Comparison of ENCODE assay signal across 8 mouse cellular contexts in the genomic region with DNA sequence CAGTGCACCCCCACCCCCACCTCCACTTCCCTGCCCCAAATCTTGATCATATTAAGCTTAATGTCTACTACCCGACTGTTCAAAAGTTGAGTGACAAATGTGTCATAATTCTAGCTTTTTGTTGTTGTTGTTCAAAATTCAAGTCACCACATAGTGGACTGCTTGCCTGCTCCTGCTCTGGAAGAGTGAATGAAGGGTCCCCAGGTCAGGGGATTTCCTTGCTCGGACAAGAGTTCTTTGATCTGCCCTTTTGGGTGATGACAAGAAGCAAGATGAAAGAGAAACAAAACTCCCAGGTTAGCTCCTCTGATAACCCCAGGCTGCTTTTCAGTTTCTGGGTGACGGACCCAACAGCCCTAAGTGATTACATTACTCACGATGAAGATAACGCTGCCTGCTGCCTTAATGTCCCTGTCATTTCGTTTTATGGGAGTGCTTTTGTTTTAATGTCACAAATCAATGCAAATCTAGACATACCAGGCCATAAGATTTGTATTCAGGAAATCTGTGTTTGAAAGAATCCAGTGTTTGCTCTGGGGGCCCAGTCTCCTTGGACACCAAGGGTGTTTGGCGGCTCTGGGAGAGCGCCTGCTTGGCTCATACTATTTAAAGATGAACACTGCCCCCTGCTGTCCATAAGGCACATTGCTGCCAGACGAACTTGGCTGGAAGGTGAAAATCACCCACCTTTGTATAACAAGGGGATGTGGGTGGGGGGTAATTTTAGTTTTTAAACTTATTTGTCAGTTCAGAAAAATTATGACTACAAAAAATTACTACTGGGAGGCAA.
DNase-seq lines count a peak whose midpoint lies in the region; ATAC-seq and TF ChIP-seq lines count a peak whose summit lies in the region.

No protein-coding gene starts in this region.

- peak; percentile 60 for DNase-seq in 416B (ENCODE audit: low read depth)
- DNase-seq in adrenal gland, postnatal 25 days = peak; percentile 50
- DNase-seq in limb, embryonic 14.5 days (ENCODE audit: low spot score) = peak; percentile 72
- DNase-seq in testis, postnatal 14 days (ENCODE audit: low spot score) = peak; percentile 42

- H3K4me2 ChIP-seq in embryonic facial prominence, embryonic 12.5 days (replicated peaks) = 0 out of 2 replicates have a peak overlapping the region, but pooled peaks have one; percentile 18
- peak overlapping the region; percentile 45 for H3K4me2 ChIP-seq in heart, embryonic 12.5 days
- H3K4me2 ChIP-seq in kidney, embryonic 15.5 days = peak overlapping the region; percentile 39
- H3K4me2 ChIP-seq in limb, embryonic 14.5 days (replicated peaks; ENCODE audit: low read depth, low read length, severe bottlenecking) = peak overlapping the region; percentile 33; the same call in 1 of the 2 replicates
- peak overlapping the region; percentile 45 for H3K4me2 ChIP-seq in neural tube, embryonic 13.5 days

- H3K36me3 ChIP-seq in embryonic facial prominence, embryonic 12.5 days = no peaks in the 10 kb centered on the region
- H3K36me3 ChIP-seq in heart, embryonic 12.5 days = no peaks in the 10 kb centered on the region
- H3K36me3 ChIP-seq in kidney, embryonic 15.5 days = no peaks in the 10 kb centered on the region
- H3K36me3 ChIP-seq in limb, embryonic 14.5 days (ENCODE audit: control insufficient read depth, insufficient read depth, low read length) = no peaks in the 10 kb centered on the region
- H3K36me3 ChIP-seq in neural tube, embryonic 13.5 days = no peaks in the 10 kb centered on the region

- peaks cover 6% of the 10 kb centered on the region; the same call in 1 of the 2 replicates for H3K4me1 ChIP-seq in embryonic facial prominence, embryonic 12.5 days
- peaks cover 5% of the 10 kb centered on the region; the same call in 1 of the 2 replicates for H3K4me1 ChIP-seq in heart, embryonic 12.5 days (replicated peaks)
- H3K4me1 ChIP-seq in kidney, embryonic 15.5 days = 0 out of 2 replicates have a peak, but pooled peaks cover 4% of the 10 kb centered on the region
- H3K4me1 ChIP-seq in limb, embryonic 14.5 days (ENCODE audit: control insufficient read depth, insufficient read depth, low read length) = peaks cover 3% of the 10 kb centered on the region
- H3K4me1 ChIP-seq in neural tube, embryonic 13.5 days (replicated peaks) = peaks cover 23% of the 10 kb centered on the region

- H3K9ac ChIP-seq in embryonic facial prominence, embryonic 12.5 days = no peak overlapping the region
- H3K9ac ChIP-seq in heart, embryonic 12.5 days = no peak overlapping the region
- H3K9ac ChIP-seq in kidney, embryonic 15.5 days = no peak overlapping the region
- no peak overlapping the region for H3K9ac ChIP-seq in limb, embryonic 14.5 days (ENCODE audit: low read depth, low read length, severe bottlenecking)
- no peak overlapping the region for H3K9ac ChIP-seq in neural tube, embryonic 13.5 days

- ATAC-seq in embryonic facial prominence, embryonic 12.5 days (ENCODE audit: insufficient number of reproducible peaks, insufficient read depth, low FRiP score, low TSS enrichment) = no peak
- no peak for ATAC-seq in heart, embryonic 12.5 days (ENCODE audit: insufficient number of reproducible peaks, low FRiP score)
- ATAC-seq in kidney, embryonic 15.5 days (replicated peaks; ENCODE audit: low FRiP score) = peak; percentile 74; the same call in 1 of the 2 replicates
- 0 out of 2 replicates have a peak, but pooled peaks have one; percentile 62 for ATAC-seq in limb, embryonic 14.5 days (ENCODE audit: low FRiP score, low read depth)
- ATAC-seq in neural tube, embryonic 13.5 days (ENCODE audit: low read depth) = peak; percentile 73

- WGBS in embryonic facial prominence, embryonic 12.5 days = 6% methylated on average over 9 of the region's 9 CpGs
- 5% methylated on average over 9 of the region's 9 CpGs for WGBS in heart, embryonic 12.5 days
- 7% methylated on average over 9 of the region's 9 CpGs for WGBS in kidney, embryonic 15.5 days
- WGBS in limb, embryonic 14.5 days = 3% methylated on average over 9 of the region's 9 CpGs
- 5% methylated on average over 9 of the region's 9 CpGs for WGBS in neural tube, embryonic 13.5 days

- no peak overlapping the region for H3K27ac ChIP-seq in embryonic facial prominence, embryonic 12.5 days
- no peak overlapping the region for H3K27ac ChIP-seq in heart, embryonic 12.5 days (ENCODE audit: poor library complexity, severe bottlenecking)
- H3K27ac ChIP-seq in kidney, embryonic 15.5 days = no peak overlapping the region
- H3K27ac ChIP-seq in limb, embryonic 14.5 days (replicated peaks; ENCODE audit: low read depth, low read length) = no peak overlapping the region
- no peak overlapping the region for H3K27ac ChIP-seq in neural tube, embryonic 13.5 days (replicated peaks)

- H3K9me3 ChIP-seq in embryonic facial prominence, embryonic 12.5 days = no peaks in the 10 kb centered on the region
- H3K9me3 ChIP-seq in heart, embryonic 12.5 days (replicated peaks) = no peaks in the 10 kb centered on the region
- no peaks in the 10 kb centered on the region for H3K9me3 ChIP-seq in kidney, embryonic 15.5 days (replicated peaks)
- no peaks in the 10 kb centered on the region for H3K9me3 ChIP-seq in limb, embryonic 14.5 days (ENCODE audit: control insufficient read depth, low read length)
- H3K9me3 ChIP-seq in neural tube, embryonic 13.5 days = no peaks in the 10 kb centered on the region

- no peak overlapping the region for H3K4me3 ChIP-seq in embryonic facial prominence, embryonic 12.5 days
- no peak overlapping the region for H3K4me3 ChIP-seq in heart, embryonic 12.5 days
- no peak overlapping the region for H3K4me3 ChIP-seq in kidney, embryonic 15.5 days (replicated peaks)
- no peak overlapping the region for H3K4me3 ChIP-seq in limb, embryonic 14.5 days (replicated peaks; ENCODE audit: low read length)
- no peak overlapping the region for H3K4me3 ChIP-seq in neural tube, embryonic 13.5 days

- TF ChIP-seq POLR2A in limb, embryonic 14.5 days (IDR thresholded peaks at IDR 0.05; ENCODE audit: borderline replicate concordance, extremely low read depth, insufficient read depth, insufficient read length) = no peak

- H3K27me3 ChIP-seq in embryonic facial prominence, embryonic 12.5 days = 0 out of 2 replicates have a peak, but pooled peaks cover 15% of the 10 kb centered on the region
- peaks cover 39% of the 10 kb centered on the region for H3K27me3 ChIP-seq in heart, embryonic 12.5 days (replicated peaks)
- peaks cover 35% of the 10 kb centered on the region; the same call in 1 of the 2 replicates for H3K27me3 ChIP-seq in kidney, embryonic 15.5 days
- peaks cover 13% of the 10 kb centered on the region; the same call in 1 of the 2 replicates for H3K27me3 ChIP-seq in limb, embryonic 14.5 days (ENCODE audit: control insufficient read depth, insufficient read depth, low read length)
- H3K27me3 ChIP-seq in neural tube, embryonic 13.5 days = 0 out of 2 replicates have a peak, but pooled peaks cover 2% of the 10 kb centered on the region

Comparison
In these comparisons a context has a peak if more than half of its experiments do, and no peak if none do; other contexts are left out.
1. ATAC-seq: peak in kidney, embryonic 15.5 days (single experiment), limb, embryonic 14.5 days (single experiment) and neural tube, embryonic 13.5 days (single experiment); none in embryonic facial prominence, embryonic 12.5 days (single experiment) and heart, embryonic 12.5 days (single experiment).
2. Peak in every context shown above with its lines, with median percentiles within 50 percentile points of each other: DNase-seq and H3K4me2 ChIP-seq.